Mouse (Mus musculus) kidney, postnatal 0 days (tissue): Measurements from ENCODE around the gene Atad2b. TPM values are rescaled to one million over a fixed set of nuclear protein-coding genes. Genes with fewer than 3 reads are reported as not detected.

Experiments
- ATAC-seq: fragments of 200-750 bp; cut with Nextera tagmentation; replicated peaks from 2 replicates; pipeline ENCODE4 v1.8.0; 2017; ENCODE audit warnings: low read depth, moderate number of reproducible peaks, moderate TSS enrichment, moderate library complexity; ENCODE audit not compliant: low FRiP score
- DNase-seq: peaks from one replicate; pipeline ENCODE4 v3.0.0-alpha.2; 2016; ENCODE audit warnings: low spot score
- H3K27ac ChIP-seq: fragments of 300-500 bp; sonication (generic); 2 replicates; pipeline ENCODE4 v1.5.1; 2014; ENCODE audit warnings: mild to moderate bottlenecking
- H3K27me3 ChIP-seq: fragments of 300-500 bp; sonication (generic); 2 replicates; pipeline ENCODE4 v1.6.1; 2014; ENCODE audit warnings: low read length, mixed read lengths; ENCODE audit not compliant: insufficient read depth
- H3K36me3 ChIP-seq: fragments of 300-500 bp; sonication (generic); 2 replicates; pipeline ENCODE4 v1.6.1; 2014; ENCODE audit warnings: low read length, mixed read lengths; ENCODE audit not compliant: insufficient read depth
- H3K4me1 ChIP-seq: fragments of 300-500 bp; sonication (generic); replicated peaks from 2 replicates; pipeline ENCODE4 v1.6.1; 2014; ENCODE audit warnings: antibody characterized with exemption, low read length, mixed read lengths; ENCODE audit not compliant: insufficient read depth
- H3K4me2 ChIP-seq: fragments of 300-500 bp; sonication (generic); 2 replicates; pipeline ENCODE4 v1.6.1; 2014; ENCODE audit warnings: mild to moderate bottlenecking, low read length, moderate library complexity, mixed read lengths
- H3K4me3 ChIP-seq: fragments of 300-500 bp; sonication (generic); replicated peaks from 2 replicates; pipeline ENCODE4 v1.5.1; 2014; ENCODE audit warnings: low read depth, low read length
- H3K9ac ChIP-seq: fragments of 300-500 bp; sonication (generic); 2 replicates; pipeline ENCODE4 v1.6.1; 2014; ENCODE audit warnings: low read depth, low read length
- H3K9me3 ChIP-seq: fragments of 300-500 bp; sonication (generic); replicated peaks from 2 replicates; pipeline ENCODE4 v1.6.1; 2016; ENCODE audit warnings: low read length, inconsistent platforms, mixed read lengths
- CTCF ChIP-seq: IDR thresholded peaks from 2 replicates; pipeline ENCODE4 v1.5.1; 2016; ENCODE audit warnings: antibody characterized with exemption, low read depth, mild to moderate bottlenecking, moderate library complexity
- WGBS: fragments of 180-500 bp; shearing (Covaris S2); extraction: QIAGEN DNeasy Blood & Tissue Kit; methylation state at CpG from one replicate; pipeline ENCODE4 v1.1.7; 2014; 5-methylcytosine and 5-hydroxymethylcytosine counted together
- polyA plus RNA-seq: library from polyadenylated mRNA; unstranded; fragments of >200 nt; fragmentation: Nextera tagmentation; extraction: Ambion mirVana; gene quantifications from 2 replicates; pipeline ENCODE4 v1.2.1, GENCODE M21; 2015

Gene Atad2b
- polyA plus RNA-seq, 1 experiment from 2014 or later, result 8.6 TPM

DNA sequence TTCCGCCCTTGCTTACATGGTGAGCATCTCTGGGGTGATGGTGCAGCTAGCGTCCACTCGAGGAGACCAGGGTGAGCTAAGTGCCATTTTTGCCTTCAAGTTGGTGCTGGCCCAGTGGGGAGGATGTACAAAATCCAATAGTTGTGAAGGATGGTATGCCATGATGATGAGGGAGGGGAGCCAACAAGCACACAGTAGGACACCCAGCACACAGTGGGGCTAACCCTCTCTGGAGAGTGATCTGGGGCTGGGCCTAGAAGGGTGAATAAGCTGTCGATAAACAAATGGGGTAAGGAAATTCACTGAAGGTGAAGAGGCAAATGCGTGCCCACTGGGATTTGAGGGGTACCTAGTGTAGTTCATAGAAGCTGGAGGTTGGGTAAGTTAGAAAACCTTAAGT, 167.6 kb downstream of the Atad2b start:
- no peak for DNase-seq
- TF ChIP-seq CTCF, result no peak
- ATAC-seq, result no peak
- H3K4me1 ChIP-seq, result 0 out of 2 replicates have a peak, but pooled peaks cover 5% of the 10 kb centered on the region
- no peaks in the 10 kb centered on the region for H3K9me3 ChIP-seq
- no peak overlapping the region for H3K27ac ChIP-seq
- H3K27me3 ChIP-seq, result no peaks in the 10 kb centered on the region
- H3K4me2 ChIP-seq, result no peak overlapping the region
- no peaks in the 10 kb centered on the region for H3K36me3 ChIP-seq
- H3K9ac ChIP-seq, result no peak overlapping the region
- whole genome bisulfite sequencing, result 97% methylated on average over 5 of the region's 5 CpGs
- no peak overlapping the region for H3K4me3 ChIP-seq

DNA sequence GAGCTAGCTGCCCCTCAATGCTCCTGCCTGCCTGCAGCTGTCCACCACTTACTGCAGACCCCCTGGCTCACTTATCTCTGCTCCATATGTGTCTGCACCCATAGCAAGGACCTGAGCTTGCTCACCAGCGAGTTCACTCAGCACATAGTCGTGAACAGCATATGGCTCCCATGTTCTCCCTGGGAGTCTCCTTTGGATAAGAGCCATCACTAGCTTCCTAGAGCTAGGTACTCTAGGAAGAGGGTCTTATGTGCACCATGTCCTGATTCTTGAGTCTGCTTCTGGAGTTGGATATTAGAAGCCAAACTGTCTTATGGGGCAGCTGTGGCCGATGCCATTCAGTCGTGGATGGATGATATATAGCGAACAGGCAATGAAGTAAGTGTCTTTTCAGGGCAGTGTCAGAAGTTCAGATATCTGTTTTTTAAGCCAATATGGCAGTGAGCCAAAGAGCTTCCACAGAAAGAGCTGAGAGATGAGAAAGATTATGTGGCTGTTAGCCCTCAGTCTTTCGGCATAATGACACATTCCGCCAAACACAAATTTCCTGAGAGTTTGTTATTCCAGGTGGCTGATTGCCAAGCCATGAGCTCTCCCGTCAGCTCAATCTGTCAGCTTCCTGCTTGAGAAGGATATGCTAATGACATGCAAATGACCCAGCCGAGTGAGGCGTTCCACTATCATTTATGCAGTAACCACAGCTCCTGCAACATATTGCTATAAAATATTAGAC, 170.8 kb downstream of the Atad2b start:
- no peak overlapping the region for H3K9ac ChIP-seq
- ATAC-seq (no peak), DNase-seq (peak; percentile 78)
- no peak for TF ChIP-seq CTCF
- 0 out of 2 replicates have a peak, but pooled peaks cover 5% of the 10 kb centered on the region for H3K4me1 ChIP-seq
- H3K9me3 ChIP-seq, result no peaks in the 10 kb centered on the region
- H3K4me3 ChIP-seq, result no peak overlapping the region
- H3K36me3 ChIP-seq, result no peaks in the 10 kb centered on the region
- 19% methylated on average over 10 of the region's 10 CpGs for WGBS
- 0 out of 2 replicates have a peak overlapping the region, but pooled peaks have one; percentile 0 for H3K4me2 ChIP-seq
- no peaks in the 10 kb centered on the region for H3K27me3 ChIP-seq
- H3K27ac ChIP-seq, result no peak overlapping the region

DNA sequence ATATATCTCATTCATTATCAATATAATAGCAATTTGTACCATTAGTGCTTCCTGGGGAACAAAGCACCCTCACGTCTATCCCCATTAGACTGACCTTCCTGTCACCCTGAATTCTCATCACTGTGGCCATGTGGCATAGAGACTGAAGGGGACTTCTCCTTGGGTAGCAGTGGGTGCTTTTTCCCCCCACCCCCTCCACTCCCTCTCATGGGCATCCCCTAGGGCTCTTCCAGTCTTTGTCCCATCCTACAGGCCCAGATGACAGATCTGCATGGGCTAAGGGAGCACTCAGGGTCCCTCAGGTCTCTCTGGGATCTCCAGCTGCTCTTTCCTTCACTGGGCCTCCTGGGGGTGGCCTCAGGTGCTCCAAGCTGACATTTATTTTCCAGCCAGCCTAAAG, 171.5 kb downstream of the Atad2b start:
- H3K4me3 ChIP-seq, result no peak overlapping the region
- no peaks in the 10 kb centered on the region for H3K36me3 ChIP-seq
- no peaks in the 10 kb centered on the region for H3K27me3 ChIP-seq
- ATAC-seq (no peak), DNase-seq (no peak)
- H3K27ac ChIP-seq, result no peak overlapping the region
- 0 out of 2 replicates have a peak, but pooled peaks cover 5% of the 10 kb centered on the region for H3K4me1 ChIP-seq
- H3K4me2 ChIP-seq, result no peak overlapping the region
- WGBS, result 57% methylated on average over 1 of the region's 1 CpGs
- H3K9me3 ChIP-seq, result no peaks in the 10 kb centered on the region
- TF ChIP-seq CTCF, result no peak
- H3K9ac ChIP-seq, result no peak overlapping the region

Other genes with a start within 250 kb of the Atad2b start
- gene Fam228a, start 178.9 kb upstream of the Atad2b start, polyA plus RNA-seq, result 0.12 and 0.18 TPM in 2 replicates
- 4.2 and 5.2 TPM in 2 replicates for gene Pfn4, start 148.3 kb upstream of the Atad2b start, polyA plus RNA-seq
- gene Fam228b, start 148.1 kb upstream of the Atad2b start, polyA plus RNA-seq, result 1.8 and 3.8 TPM in 2 replicates
- gene Sf3b6, start 99.8 kb upstream of the Atad2b start, polyA plus RNA-seq, result 333 and 389 TPM in 2 replicates
- 7.6 and 8.8 TPM in 2 replicates for gene Fkbp1b, start 75.8 kb upstream of the Atad2b start, polyA plus RNA-seq
- gene Wdcp, start 74.0 kb upstream of the Atad2b start, polyA plus RNA-seq, result 15.1 and 15.6 TPM in 2 replicates
- gene Mfsd2b, start 43.0 kb upstream of the Atad2b start, polyA plus RNA-seq, result 0.38 and 0.41 TPM in 2 replicates
- gene Ubxn2a, start 9.6 kb upstream of the Atad2b start, polyA plus RNA-seq, result 30.2 and 34.9 TPM in 2 replicates